Mouse (Mus musculus) frontal cortex, postnatal 14 days (tissue): ENCODE data around the gene Gm6588.

Experiments used
- DNase-seq, 2 experiments: peaks; one replicate each; pipeline ENCODE4 v3.0.0; 2022; ENCODE audit warnings: low spot score in 2 of 2

Gm6588 gene

GRCm38 (mm10) chr5:112470144-112470543, 20.9 kb downstream of the Gm6588 start:
- peak in 1 of 2 experiments; percentile 44 for DNase-seq

GRCm38 (mm10) chr5:112473453-112473852, 24.2 kb downstream of the Gm6588 start:
- no peak for DNase-seq

DNA sequence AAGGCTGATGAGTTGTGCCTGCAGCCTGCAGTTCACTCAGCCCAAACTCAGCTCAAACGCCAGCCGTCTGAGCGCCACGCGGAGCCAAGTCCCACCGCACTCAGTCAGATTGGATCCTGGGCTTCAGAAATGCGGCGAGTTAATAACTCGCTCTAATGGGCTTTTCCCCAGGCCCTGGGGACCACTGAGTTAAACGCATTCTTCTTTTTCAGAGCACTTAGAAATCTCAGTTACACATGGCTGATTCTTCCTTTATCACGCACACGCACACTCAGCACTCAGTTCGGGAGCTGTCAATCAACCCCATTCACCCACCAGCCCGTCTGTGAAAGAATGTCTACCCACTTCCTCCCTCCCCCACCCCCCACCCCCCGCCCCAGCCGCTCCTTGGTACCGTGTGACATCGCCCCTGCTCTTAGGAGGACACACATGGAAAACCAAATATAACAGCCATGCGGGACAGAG, 32.8 kb downstream of the Gm6588 start:
- no peak for DNase-seq

GRCm38 (mm10) chr5:112482551-112482950, 33.3 kb downstream of the Gm6588 start:
- DNase-seq = no peak

DNA sequence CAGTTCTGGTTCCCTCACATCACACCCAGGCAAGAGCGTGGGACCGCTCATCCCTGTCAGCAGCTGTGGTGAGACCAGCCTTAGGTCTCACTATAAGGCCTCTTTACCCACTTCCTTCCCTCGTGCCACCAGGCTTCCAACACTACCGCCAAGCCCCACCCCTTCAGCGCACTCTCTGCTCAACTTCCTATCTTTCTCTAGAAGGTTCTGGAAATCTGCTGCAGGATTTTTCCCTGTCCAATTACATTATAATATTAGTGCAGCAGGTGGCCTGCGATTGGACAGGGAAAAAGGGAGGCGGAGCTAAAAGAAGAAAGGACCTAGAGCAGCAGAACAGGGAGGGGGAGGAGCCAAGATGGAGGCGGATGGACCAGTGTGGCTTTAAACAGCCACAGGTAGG, 33.8 kb downstream of the Gm6588 start:
- no peak for DNase-seq

GRCm38 (mm10) chr5:112484924-112485715, 35.9 kb downstream of the Gm6588 start:
- DNase-seq = no peak

GRCm38 (mm10) chr5:112486415-112486814, 37.2 kb downstream of the Gm6588 start:
- no peak for DNase-seq

GRCm38 (mm10) chr5:112487504-112487903, 38.3 kb downstream of the Gm6588 start:
- DNase-seq = no peak

DNA sequence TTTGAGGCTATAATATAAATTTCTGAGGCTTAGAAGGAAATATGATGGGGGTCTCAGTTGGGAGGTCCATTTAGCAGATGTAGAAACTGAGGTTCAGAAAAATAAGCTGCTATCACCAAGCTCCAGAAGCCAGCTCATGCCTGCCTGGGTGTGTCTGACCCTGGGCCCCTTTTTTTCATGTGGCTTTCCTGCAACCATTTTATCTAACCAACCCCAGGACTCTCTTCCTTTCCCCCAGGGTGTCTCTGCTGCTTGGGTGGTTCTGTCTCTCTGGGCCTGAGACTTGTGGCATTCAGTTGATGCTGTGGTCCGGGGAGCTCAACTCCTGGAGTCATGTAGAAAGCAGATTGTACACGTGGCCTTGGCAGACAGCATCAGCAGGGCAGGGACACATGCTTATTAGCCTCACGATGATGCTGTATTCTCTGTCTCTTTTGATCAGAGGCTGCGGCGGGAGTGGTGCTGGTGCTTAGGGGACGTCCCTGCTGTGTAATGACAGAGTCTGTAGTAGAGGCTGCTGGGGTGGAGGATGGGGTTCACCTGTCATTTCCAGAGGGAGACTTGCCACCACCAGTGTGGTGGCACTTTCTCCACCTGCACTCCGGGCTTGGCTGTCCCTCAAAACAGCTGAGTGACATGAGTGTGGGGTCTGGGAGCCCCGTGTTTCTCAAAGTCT, 39.0 kb downstream of the Gm6588 start:
- DNase-seq = no peak

DNA sequence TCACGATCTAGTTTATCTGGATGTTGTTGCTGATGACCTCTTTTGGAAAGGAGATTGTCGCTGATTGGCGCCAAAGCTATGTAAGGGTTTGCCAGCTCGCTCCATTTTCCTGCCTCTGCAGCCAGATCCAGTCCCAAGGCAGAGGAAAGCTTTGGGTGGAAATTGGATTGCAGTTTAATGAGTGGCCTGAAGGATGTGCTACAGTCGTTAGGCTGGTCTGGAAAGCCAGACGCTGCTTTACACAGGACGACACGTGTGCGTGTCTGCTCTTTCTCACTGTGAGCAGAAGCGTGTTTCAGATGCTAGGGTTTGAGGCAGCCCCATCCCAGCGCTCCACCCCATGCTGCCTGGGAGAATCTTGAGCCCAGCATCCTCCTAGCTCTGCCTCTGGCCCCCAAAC, 42.3 kb downstream of the Gm6588 start:
- no peak for DNase-seq

- DNase-seq = peak in 1 of 2 experiments; percentile 44
These were observed 44.3 kb downstream of the Gm6588 start for GRCm38 (mm10) chr5:112493492-112493891.

DNA sequence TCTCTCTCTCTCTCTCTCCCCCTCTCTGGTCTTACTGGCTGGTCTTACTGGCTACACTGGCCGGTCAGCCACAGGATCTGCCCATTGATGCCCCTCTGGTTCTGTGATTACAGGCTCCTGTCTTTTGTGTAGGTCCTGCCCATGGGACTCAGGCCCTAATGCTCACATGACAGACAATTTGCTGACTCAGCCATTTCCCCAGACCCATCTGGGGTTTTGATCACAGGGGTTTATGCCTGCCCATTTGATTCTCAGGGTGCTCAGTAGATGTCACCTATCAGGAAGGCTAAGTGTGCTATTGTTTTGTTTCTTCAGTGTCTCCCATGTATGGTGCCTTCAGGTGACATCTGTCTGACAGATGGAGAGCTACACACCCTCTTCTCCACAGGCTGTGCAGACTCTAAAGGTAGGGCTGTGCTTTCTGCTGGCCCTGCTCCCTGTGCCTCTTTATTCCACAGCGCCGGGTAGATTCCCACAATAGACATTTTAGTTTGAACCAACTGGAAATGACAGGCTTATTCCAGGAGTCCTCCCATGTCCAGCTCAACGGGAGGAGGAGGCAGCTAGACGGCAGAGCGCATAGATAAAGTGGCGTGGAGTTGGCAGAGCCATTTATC, 47.6 kb downstream of the Gm6588 start:
- DNase-seq = no peak

GRCm38 (mm10) chr5:112498921-112499917, 50.0 kb downstream of the Gm6588 start:
- DNase-seq = no peak

DNA sequence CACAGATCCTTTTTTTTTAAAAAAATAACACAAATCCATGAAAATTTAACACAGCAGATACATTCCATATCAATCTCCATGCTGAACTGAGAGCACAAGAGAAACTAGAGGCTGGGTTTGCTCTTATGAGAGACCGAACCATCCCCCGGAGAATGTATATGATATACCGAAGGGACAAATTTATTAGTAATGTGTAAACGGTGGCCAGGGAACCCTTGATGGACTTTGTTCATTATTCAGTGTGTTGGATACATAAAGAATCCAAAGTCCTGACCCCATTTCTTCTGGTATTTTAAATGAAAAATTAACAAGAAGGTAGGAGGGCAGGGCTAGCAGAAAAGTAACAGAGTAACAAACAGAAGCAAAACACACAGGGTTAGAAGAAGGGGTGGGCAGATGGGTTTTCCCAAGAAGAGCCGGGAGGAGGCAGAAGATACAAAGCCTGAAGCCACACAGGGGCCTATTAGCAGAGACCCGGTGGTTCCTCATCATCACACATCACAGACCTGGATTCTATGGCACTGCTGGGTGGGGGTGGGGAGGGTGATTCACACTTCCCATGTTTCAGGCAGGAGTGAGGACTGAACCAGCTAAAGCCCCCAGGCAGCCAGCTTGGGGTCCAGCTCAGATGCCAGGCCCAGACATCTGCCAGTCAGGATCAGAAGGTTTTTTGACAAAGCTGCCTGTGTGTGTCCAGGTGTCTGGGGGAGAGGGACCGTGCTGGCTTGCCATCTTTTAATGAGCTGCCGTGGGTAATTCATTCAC, 50.9 kb downstream of the Gm6588 start:
- DNase-seq = no peak
